Mouse (Mus musculus) liver, adult 2 months (tissue): ENCODE data around the gene Slamf6. TPM values are rescaled to one million over a fixed set of nuclear protein-coding genes. Genes with fewer than 3 reads are reported as not detected.

ENCODE experiments used
- DNase-seq: peaks from one replicate; pipeline ENCODE4 v3.0.0-alpha.2; 2011; ENCODE audit warnings: low read depth, low spot score; ENCODE audit errors: extremely low read depth
- H3K27ac ChIP-seq: fragments of 200-500 bp; replicated peaks from 2 replicates; pipeline ENCODE4 v1.5.1; 2012; ENCODE audit warnings: low read depth, mild to moderate bottlenecking, control low read depth, inconsistent platforms, low read length; ENCODE audit not compliant: insufficient read depth
- H3K27me3 ChIP-seq: fragments of 200-500 bp; 2 replicates; pipeline ENCODE4 v1.6.1; 2012; ENCODE audit warnings: mild to moderate bottlenecking, moderate library complexity, low read length, inconsistent platforms; ENCODE audit not compliant: control insufficient read depth, insufficient read depth
- H3K36me3 ChIP-seq: fragments of 200-500 bp; 2 replicates; pipeline ENCODE4 v1.6.1; 2012; ENCODE audit warnings: low read length, inconsistent platforms; ENCODE audit not compliant: control insufficient read depth, insufficient read depth
- H3K4me1 ChIP-seq: fragments of 200-500 bp; 2 replicates; pipeline ENCODE4 v1.6.1; 2011; ENCODE audit warnings: low read length; ENCODE audit not compliant: control insufficient read depth, insufficient read depth
- H3K4me3 ChIP-seq: fragments of 200-500 bp; 2 replicates; pipeline ENCODE4 v1.5.1; 2011; ENCODE audit warnings: low read depth, mild to moderate bottlenecking, control low read depth, low read length, moderate library complexity; ENCODE audit not compliant: insufficient read depth
- H3K79me2 ChIP-seq: fragments of 200-500 bp; 2 replicates; pipeline ENCODE4 v1.6.1; 2012; ENCODE audit warnings: inconsistent platforms, mild to moderate bottlenecking, low read length, moderate library complexity; ENCODE audit not compliant: control insufficient read depth, insufficient read depth
- H3K9ac ChIP-seq: fragments of 200-500 bp; 2 replicates; pipeline ENCODE4 v1.6.1; 2012; ENCODE audit warnings: low read depth, mild to moderate bottlenecking, control low read depth, inconsistent platforms, low read length
- CTCF ChIP-seq: fragments of 200-500 bp; IDR thresholded peaks from 2 replicates; pipeline ENCODE4 v1.5.1; 2011; ENCODE audit warnings: low read depth, low read length, control low read depth
- POLR2A ChIP-seq: fragments of 200-500 bp; IDR thresholded peaks from 2 replicates; pipeline ENCODE4 v1.6.1; 2011; ENCODE audit warnings: low read length, control low read depth; ENCODE audit not compliant: insufficient read depth; ENCODE audit errors: extremely low read depth
- WGBS: fragments of 180-500 bp; shearing (Covaris S2); methylation state at CpG from one replicate; pipeline ENCODE4 v1.1.7; 2018; 5-methylcytosine and 5-hydroxymethylcytosine counted together
- polyA plus RNA-seq: library from polyadenylated mRNA; depleted of rRNA; stranded (reverse); fragments of >200 nt; gene quantifications from 2 replicates; pipeline ENCODE4 v1.2.3, GENCODE M21; 2012
- total RNA-seq: library from RNA; depleted of rRNA; stranded (reverse); fragments of >200 nt; gene quantifications from 2 replicates; pipeline ENCODE4 v1.2.3, GENCODE M21; 2014

Slamf6 gene
- total and polyA plus RNA-seq, 2 experiments, result 0.29 to 0.46 TPM

- Histone ChIP-seq H3K4me3 (no peak overlapping the region), H3K27me3 (no peaks in the 10 kb centered on the region), H3K79me2 (no peaks in the 10 kb centered on the region), H3K9ac (no peak overlapping the region), H3K4me1 (no peaks in the 10 kb centered on the region), H3K27ac (no peak overlapping the region), H3K36me3 (no peaks in the 10 kb centered on the region)
- no peak for DNase-seq
- TF ChIP-seq CTCF, result no peak
- TF ChIP-seq POLR2A, result no peak
- WGBS, result 90% methylated on average over 5 of the region's 5 CpGs
Observed at GRCm38 (mm10) chr1:171922844-171923243, 5.5 kb downstream of the Slamf6 start.

GRCm38 (mm10) chr1:171924900-171925299 is 7.6 kb downstream of the Slamf6 start:
- 76% methylated on average over 3 of the region's 3 CpGs for WGBS
- H3K9ac ChIP-seq, result no peak overlapping the region

GRCm38 (mm10) chr1:171933851-171934250 is 16.5 kb downstream of the Slamf6 start:
- TF ChIP-seq CTCF (no peak), POLR2A (no peak)
- Histone ChIP-seq H3K9ac (no peak overlapping the region), H3K27ac (no peak overlapping the region), H3K79me2 (no peaks in the 10 kb centered on the region), H3K4me1 (no peaks in the 10 kb centered on the region), H3K36me3 (no peaks in the 10 kb centered on the region), H3K4me3 (no peak overlapping the region), H3K27me3 (no peaks in the 10 kb centered on the region)
- WGBS, result 30% methylated on average over 3 of the region's 3 CpGs
- DNase-seq, result no peak

More at GRCm38 (mm10) chr1:171924900-171925299, 7.6 kb downstream of the Slamf6 start:
- Histone ChIP-seq H3K27me3 (no peaks in the 10 kb centered on the region), H3K27ac (no peak overlapping the region), H3K4me1 (no peaks in the 10 kb centered on the region), H3K79me2 (no peaks in the 10 kb centered on the region), H3K36me3 (no peaks in the 10 kb centered on the region), H3K4me3 (no peak overlapping the region)
- TF ChIP-seq CTCF (no peak), POLR2A (no peak)
- DNase-seq, result no peak

GRCm38 (mm10) chr1:171938952-171939948 is 21.9 kb downstream of the Slamf6 start:
- no peaks in the 10 kb centered on the region for H3K27me3 ChIP-seq
- H3K4me1 ChIP-seq, result no peaks in the 10 kb centered on the region
- no peak overlapping the region for H3K27ac ChIP-seq
- H3K79me2 ChIP-seq, result no peaks in the 10 kb centered on the region
- DNase-seq, result no peak
- no peaks in the 10 kb centered on the region for H3K36me3 ChIP-seq
- no peak for TF ChIP-seq POLR2A
- TF ChIP-seq CTCF, result no peak
- H3K4me3 ChIP-seq, result no peak overlapping the region
- no peak overlapping the region for H3K9ac ChIP-seq
- 72% methylated on average over 14 of the region's 14 CpGs for WGBS

GRCm38 (mm10) chr1:171940626-171941025 is 23.3 kb downstream of the Slamf6 start:
- 77% methylated on average over 6 of the region's 6 CpGs for WGBS
- H3K4me1 ChIP-seq, result no peaks in the 10 kb centered on the region
- no peak overlapping the region for H3K9ac ChIP-seq

More at GRCm38 (mm10) chr1:171940626-171941025, 23.3 kb downstream of the Slamf6 start:
- no peak for DNase-seq
- H3K4me3 ChIP-seq, result no peak overlapping the region
- TF ChIP-seq POLR2A (no peak), CTCF (no peak)
- no peaks in the 10 kb centered on the region for H3K79me2 ChIP-seq
- no peaks in the 10 kb centered on the region for H3K36me3 ChIP-seq
- no peaks in the 10 kb centered on the region for H3K27me3 ChIP-seq
- no peak overlapping the region for H3K27ac ChIP-seq
